Mouse (Mus musculus): ENCODE results near the gene Gm44511. TPM values are rescaled to one million over a fixed set of nuclear protein-coding genes. Genes with fewer than 3 reads are reported as not detected.

The Gm44511 gene
- polyA plus RNA-seq, 1 experiment from 2014 or later = not detected

Other genes starting within 250 kb of the Gm44511 start
- 0.43 and 1.00 TPM in 2 replicates for gene A2ml1, start 244.7 kb downstream of the Gm44511 start, polyA plus RNA-seq (2014; fragmentation: Nextera tagmentation; extraction: Ambion mirVana)
- gene Klrb1a, start 202.8 kb downstream of the Gm44511 start, polyA plus RNA-seq (2014; fragmentation: Nextera tagmentation; extraction: Ambion mirVana) = not detected in 2 replicates
- not detected in 2 replicates for gene Clec2h, start 163.9 kb downstream of the Gm44511 start, polyA plus RNA-seq (2014; fragmentation: Nextera tagmentation; extraction: Ambion mirVana)
- 0.45 and 0.94 TPM in 2 replicates for gene Klrb1, start 103.3 kb downstream of the Gm44511 start, polyA plus RNA-seq (2014; fragmentation: Nextera tagmentation; extraction: Ambion mirVana)
- gene Klrb1c, start 37.1 kb downstream of the Gm44511 start, polyA plus RNA-seq (2014; fragmentation: Nextera tagmentation; extraction: Ambion mirVana) = not detected in 2 replicates
- gene Klrb1b, start within 50 bp of the Gm44511 start, polyA plus RNA-seq (2014; fragmentation: Nextera tagmentation; extraction: Ambion mirVana) = 0.09 and 0.14 TPM in 2 replicates
- not detected in 2 replicates for gene Clec2i, start 61.3 kb upstream of the Gm44511 start, polyA plus RNA-seq (2014; fragmentation: Nextera tagmentation; extraction: Ambion mirVana)
- gene BC035044, start 64.8 kb upstream of the Gm44511 start, polyA plus RNA-seq (2014; fragmentation: Nextera tagmentation; extraction: Ambion mirVana) = 0.19 and 0.36 TPM in 2 replicates
- not detected in 2 replicates for gene Clec2g, start 108.1 kb upstream of the Gm44511 start, polyA plus RNA-seq (2014; fragmentation: Nextera tagmentation; extraction: Ambion mirVana)
- 0.41 and 1.2 TPM in 2 replicates for gene Klrb1f, start 219.6 kb upstream of the Gm44511 start, polyA plus RNA-seq (2014; fragmentation: Nextera tagmentation; extraction: Ambion mirVana)

Measured in midbrain, embryonic 14.5 days (tissue).